Mouse (Mus musculus): Measurements from ENCODE around the gene Fyn.

- TF ChIP-seq CTCF (IDR thresholded peaks at IDR 0.05; ENCODE audit: low read depth, low read length): no peak
- no peak for TF ChIP-seq GATA1 (IDR thresholded peaks at IDR 0.05; ENCODE audit: borderline replicate concordance, low read length)
- TF ChIP-seq POLR2AphosphoS5 (IDR thresholded peaks at IDR 0.05; ENCODE audit: insufficient replicate concordance, low read depth, low read length): no peak
- no peak for TF ChIP-seq TAL1 (conservative IDR thresholded peaks at IDR 0.05; ENCODE audit: low read depth, low read length)
Observed at GRCm38 (mm10) chr10:39542535-39543257, 174.0 kb downstream of the Fyn start.
